Comparison of ENCODE assay signal across 9 mouse cellular contexts in genomic region chr11:8557006-8557405, GRCm38 (mm10).
DNase-seq lines count a peak whose midpoint lies in the region; ATAC-seq lines count a peak whose summit lies in the region.
"Had no signal": no experiment of that assay in that cellular context is flagged by ENCODE, and none has a peak within 500 bp of the region (broad histone marks: within the 10 kb centered on the region; RNA-seq: fewer than 3 reads in every experiment).

No protein-coding gene starts in this region.

- 26% methylated on average over 9 of the region's 9 CpGs for WGBS in hindbrain, embryonic 12.5 days
- 50% methylated on average over 9 of the region's 9 CpGs for WGBS in lung, embryonic 15.5 days

- no peak overlapping the region for H3K27ac ChIP-seq in hindbrain, embryonic 12.5 days
- 0 out of 2 replicates have a peak overlapping the region, but pooled peaks have one; percentile 10 for H3K27ac ChIP-seq in lung, embryonic 15.5 days
- H3K27ac ChIP-seq: embryonic facial prominence, embryonic 13.5 days had no signal

- H3K4me3 ChIP-seq in hindbrain, embryonic 12.5 days: no peak overlapping the region
- no peak overlapping the region for H3K4me3 ChIP-seq in lung, embryonic 15.5 days
- H3K4me3 ChIP-seq: embryonic facial prominence, embryonic 13.5 days had no signal

- peak; percentile 61 for ATAC-seq in hindbrain, embryonic 12.5 days (ENCODE audit: low FRiP score)
- peak; percentile 33; the same call in 1 of the 2 replicates for ATAC-seq in lung, embryonic 15.5 days (ENCODE audit: borderline replicate concordance, extremely low read depth, low FRiP score, low TSS enrichment)

- no peaks in the 10 kb centered on the region for H3K27me3 ChIP-seq in hindbrain, embryonic 12.5 days
- H3K27me3 ChIP-seq in lung, embryonic 15.5 days: no peaks in the 10 kb centered on the region
- H3K27me3 ChIP-seq: embryonic facial prominence, embryonic 13.5 days had no signal

- H3K4me2 ChIP-seq in hindbrain, embryonic 12.5 days (replicated peaks): no peak overlapping the region
- H3K4me2 ChIP-seq in lung, embryonic 15.5 days: no peak overlapping the region
- H3K4me2 ChIP-seq: embryonic facial prominence, embryonic 13.5 days had no signal

- H3K36me3 ChIP-seq in hindbrain, embryonic 12.5 days: no peaks in the 10 kb centered on the region
- no peaks in the 10 kb centered on the region for H3K36me3 ChIP-seq in lung, embryonic 15.5 days

- H3K9ac ChIP-seq in hindbrain, embryonic 12.5 days: peak overlapping the region; percentile 9; the same call in 1 of the 2 replicates
- H3K9ac ChIP-seq in lung, embryonic 15.5 days: no peak overlapping the region
- H3K9ac ChIP-seq: embryonic facial prominence, embryonic 13.5 days had no signal

- DNase-seq in frontal cortex, postnatal 10 days (ENCODE audit: low spot score in 2 of 2): peak; percentile 36 to 44
- DNase-seq in frontal cortex, postnatal 25 days (ENCODE audit: low spot score in 2 of 2): no peak
- peak; percentile 26 for DNase-seq in urinary bladder, postnatal 14 days (ENCODE audit: low spot score)
- DNase-seq in urinary bladder, postnatal 4 days (ENCODE audit: low spot score in 2 of 2): no peak
- peak; percentile 12 for DNase-seq in retina, embryonic 14.5 days (ENCODE audit: low spot score)
- DNase-seq in cerebellum, adult 9-11 months: no peak

- peaks cover 10% of the 10 kb centered on the region for H3K4me1 ChIP-seq in hindbrain, embryonic 12.5 days
- H3K4me1 ChIP-seq in lung, embryonic 15.5 days: peaks cover 20% of the 10 kb centered on the region; the same call in 1 of the 2 replicates

- no peaks in the 10 kb centered on the region for H3K9me3 ChIP-seq in hindbrain, embryonic 12.5 days (replicated peaks)
- H3K9me3 ChIP-seq in lung, embryonic 15.5 days: no peaks in the 10 kb centered on the region
- H3K9me3 ChIP-seq: embryonic facial prominence, embryonic 13.5 days had no signal

Comparison
In these comparisons a context has a peak if more than half of its experiments do, and no peak if none do; other contexts are left out.
1. DNase-seq: peak in frontal cortex, postnatal 10 days (2 of 2), urinary bladder, postnatal 14 days (single experiment) and retina, embryonic 14.5 days (single experiment); none in frontal cortex, postnatal 25 days (0 of 2), urinary bladder, postnatal 4 days (0 of 2) and cerebellum, adult 9-11 months (single experiment).